8 mouse cellular contexts compared by ENCODE assay signal in genomic region chr14:79180078-79180730, GRCm38 (mm10).
DNase-seq lines count a peak whose midpoint lies in the region; ATAC-seq and TF ChIP-seq lines count a peak whose summit lies in the region.

No protein-coding gene starts in this region.

- 0 out of 2 replicates have a peak, but pooled peaks cover 10% of the 10 kb centered on the region for H3K4me1 ChIP-seq in hindbrain, embryonic 13.5 days (replicated peaks)
- no peaks in the 10 kb centered on the region; the same call in 1 of the 2 replicates for H3K4me1 ChIP-seq in hindbrain, embryonic 14.5 days (replicated peaks; ENCODE audit: control insufficient read depth, insufficient read depth, low read length)
- peaks cover 19% of the 10 kb centered on the region for H3K4me1 ChIP-seq in heart, postnatal 0 days (ENCODE audit: control insufficient read depth, insufficient read depth)
- peaks cover 4% of the 10 kb centered on the region; the same call in 1 of the 2 replicates for H3K4me1 ChIP-seq in neural tube, embryonic 11.5 days (ENCODE audit: control insufficient read depth, insufficient read depth, low read length)

- no peak for DNase-seq in hindbrain, embryonic 14.5 days (ENCODE audit: low spot score)
- DNase-seq in heart, postnatal 0 days (ENCODE audit: low spot score), result peak; percentile 68
- no peak for DNase-seq in neural tube, embryonic 11.5 days (ENCODE audit: low spot score)
- no peak for DNase-seq in left cerebral cortex, postnatal 4 days

- no peak overlapping the region for H3K4me2 ChIP-seq in hindbrain, embryonic 13.5 days
- H3K4me2 ChIP-seq in hindbrain, embryonic 14.5 days (replicated peaks), result no peak overlapping the region
- no peak overlapping the region for H3K4me2 ChIP-seq in heart, postnatal 0 days (ENCODE audit: low read depth, low read length)
- H3K4me2 ChIP-seq in neural tube, embryonic 11.5 days (ENCODE audit: low read depth), result no peak overlapping the region

- peak; percentile 92 for TF ChIP-seq EP300 in heart, postnatal 0 days (IDR thresholded peaks at IDR 0.05; ENCODE audit: low read depth)

- peak overlapping the region; percentile 25; the same call in 1 of the 2 replicates for H3K9ac ChIP-seq in hindbrain, embryonic 13.5 days
- no peak overlapping the region for H3K9ac ChIP-seq in hindbrain, embryonic 14.5 days
- H3K9ac ChIP-seq in heart, postnatal 0 days (replicated peaks; ENCODE audit: low read depth, low read length), result no peak overlapping the region
- no peak overlapping the region; the same call in 1 of the 2 replicates for H3K9ac ChIP-seq in neural tube, embryonic 11.5 days (ENCODE audit: low read length)

- no peak for ATAC-seq in hindbrain, embryonic 13.5 days (ENCODE audit: low FRiP score)
- no peak for ATAC-seq in hindbrain, embryonic 14.5 days (ENCODE audit: low FRiP score)
- ATAC-seq in activated CD4-positive, CD25-positive, alpha-beta regulatory T cell, adult 4 months, result peak; percentile 54
- peak; percentile 75 for ATAC-seq in heart, postnatal 0 days (ENCODE audit: insufficient read depth, low read depth)
- no peak for ATAC-seq in neural tube, embryonic 11.5 days (ENCODE audit: insufficient read depth, low FRiP score, low TSS enrichment)
- no peak for ATAC-seq in megakaryocyte-erythroid progenitor cell, adult 5-6 weeks (replicated peaks; ENCODE audit: low FRiP score, low TSS enrichment, poor library complexity, severe bottlenecking)
- ATAC-seq in megakaryocyte progenitor cell, adult 5-6 weeks (replicated peaks; ENCODE audit: poor library complexity), result no peak

- 57% methylated on average over 12 of the region's 12 CpGs for WGBS in hindbrain, embryonic 13.5 days
- 47% methylated on average over 12 of the region's 12 CpGs for WGBS in hindbrain, embryonic 14.5 days
- WGBS in heart, postnatal 0 days, result 53% methylated on average over 12 of the region's 12 CpGs
- 54% methylated on average over 12 of the region's 12 CpGs for WGBS in neural tube, embryonic 11.5 days

- H3K27ac ChIP-seq in hindbrain, embryonic 13.5 days, result 0 out of 2 replicates have a peak overlapping the region, but pooled peaks have one; percentile 0
- H3K27ac ChIP-seq in hindbrain, embryonic 14.5 days, result no peak overlapping the region
- H3K27ac ChIP-seq in heart, postnatal 0 days (ENCODE audit: low read depth), result peak overlapping the region; percentile 63
- peak overlapping the region; percentile 27; the same call in 1 of the 2 replicates for H3K27ac ChIP-seq in neural tube, embryonic 11.5 days (ENCODE audit: low read depth, low read length)

- H3K36me3 ChIP-seq in hindbrain, embryonic 13.5 days, result peaks cover 3% of the 10 kb centered on the region; the same call in 1 of the 2 replicates
- no peaks in the 10 kb centered on the region for H3K36me3 ChIP-seq in hindbrain, embryonic 14.5 days (replicated peaks; ENCODE audit: control insufficient read depth, insufficient read depth)
- peaks cover 8% of the 10 kb centered on the region for H3K36me3 ChIP-seq in heart, postnatal 0 days (replicated peaks; ENCODE audit: control insufficient read depth, insufficient read depth, low read length)
- no peaks in the 10 kb centered on the region for H3K36me3 ChIP-seq in neural tube, embryonic 11.5 days (ENCODE audit: control insufficient read depth, insufficient read depth, low read length)

- H3K9me3 ChIP-seq in hindbrain, embryonic 13.5 days, result no peaks in the 10 kb centered on the region
- H3K9me3 ChIP-seq in hindbrain, embryonic 14.5 days (ENCODE audit: control insufficient read depth, low read length), result no peaks in the 10 kb centered on the region
- H3K9me3 ChIP-seq in heart, postnatal 0 days (replicated peaks; ENCODE audit: control insufficient read depth, low read length), result no peaks in the 10 kb centered on the region; the same call in 1 of the 2 replicates
- no peaks in the 10 kb centered on the region for H3K9me3 ChIP-seq in neural tube, embryonic 11.5 days (ENCODE audit: control insufficient read depth, low read length)

- intact Hi-C loops in left cerebral cortex, postnatal 4 days (cut with DNase I), result no loop called here

- no peak overlapping the region for H3K4me3 ChIP-seq in hindbrain, embryonic 13.5 days
- H3K4me3 ChIP-seq in hindbrain, embryonic 14.5 days (replicated peaks; ENCODE audit: low read length), result no peak overlapping the region
- no peak overlapping the region for H3K4me3 ChIP-seq in heart, postnatal 0 days (ENCODE audit: low read depth, low read length)
- H3K4me3 ChIP-seq in neural tube, embryonic 11.5 days (ENCODE audit: low read depth, low read length), result no peak overlapping the region

- H3K27me3 ChIP-seq in hindbrain, embryonic 13.5 days, result no peaks in the 10 kb centered on the region
- no peaks in the 10 kb centered on the region for H3K27me3 ChIP-seq in hindbrain, embryonic 14.5 days (ENCODE audit: control insufficient read depth, insufficient read depth, low read length)
- no peaks in the 10 kb centered on the region for H3K27me3 ChIP-seq in heart, postnatal 0 days (ENCODE audit: control insufficient read depth, insufficient read depth, low read length)
- H3K27me3 ChIP-seq in neural tube, embryonic 11.5 days (ENCODE audit: control insufficient read depth, insufficient read depth, low read length), result no peaks in the 10 kb centered on the region

- TF ChIP-seq CTCF in heart, postnatal 0 days (IDR thresholded peaks at IDR 0.05; ENCODE audit: low read depth), result no peak

Comparison
In these comparisons a context has a peak if more than half of its experiments do, and no peak if none do; other contexts are left out.
1. ATAC-seq: peak in activated CD4-positive, CD25-positive, alpha-beta regulatory T cell, adult 4 months (single experiment) and heart, postnatal 0 days (single experiment); none in hindbrain, embryonic 13.5 days (single experiment), hindbrain, embryonic 14.5 days (single experiment), neural tube, embryonic 11.5 days (single experiment), megakaryocyte-erythroid progenitor cell, adult 5-6 weeks (single experiment) and megakaryocyte progenitor cell, adult 5-6 weeks (single experiment).